Mouse (Mus musculus) spleen, adult 2 months (tissue): ENCODE measurements at regions not wholly inside any gene's neighbourhood (a gene's known extent, or its start where the extent isn't known, plus 50 kb on each side); places are given as distances from the start of the nearest gene placed in this dataset.

Experiments used
- DNase-seq, 2 experiments: peaks; one replicate each; pipeline versions ENCODE4 v3.0.0 to v3.0.0-alpha.2; 2012 to 2021; ENCODE audit warnings: low spot score in 2 of 2, low read depth in 1 of 2
- H3K27ac ChIP-seq: fragments of 200-500 bp; 2 replicates; pipeline ENCODE4 v1.5.1; 2012; ENCODE audit warnings: low read length, inconsistent platforms; ENCODE audit not compliant: insufficient read depth
- H3K27me3 ChIP-seq: fragments of 200-500 bp; 2 replicates; pipeline ENCODE4 v1.6.1; 2012; ENCODE audit warnings: mild to moderate bottlenecking, moderate library complexity, low read length, inconsistent platforms; ENCODE audit not compliant: control insufficient read depth, insufficient read depth
- H3K36me3 ChIP-seq: fragments of 200-500 bp; 2 replicates; pipeline ENCODE4 v1.6.1; 2012; ENCODE audit warnings: mild to moderate bottlenecking, low read length, inconsistent platforms; ENCODE audit not compliant: control insufficient read depth, insufficient read depth
- H3K4me1 ChIP-seq: fragments of 200-500 bp; 2 replicates; pipeline ENCODE4 v1.6.1; 2011; ENCODE audit warnings: inconsistent platforms; ENCODE audit not compliant: control insufficient read depth, insufficient read depth, insufficient read length
- H3K4me3 ChIP-seq: fragments of 200-500 bp; 2 replicates; pipeline ENCODE4 v1.5.1; 2011; ENCODE audit warnings: mild to moderate bottlenecking, inconsistent platforms; ENCODE audit not compliant: insufficient read depth, insufficient read length; ENCODE audit errors: extremely low read depth
- CTCF ChIP-seq: fragments of 200-500 bp; IDR thresholded peaks from 2 replicates; pipeline ENCODE4 v1.5.1; 2011; ENCODE audit warnings: mild to moderate bottlenecking, inconsistent platforms; ENCODE audit not compliant: insufficient read depth, insufficient read length, insufficient replicate concordance; ENCODE audit errors: extremely low read depth
- POLR2A ChIP-seq: fragments of 200-500 bp; IDR thresholded peaks from 2 replicates; pipeline ENCODE4 v1.6.1; 2011; ENCODE audit warnings: low read depth, low read length, inconsistent platforms
- WGBS: fragments of 180-500 bp; shearing (Covaris S2); methylation state at CpG from one replicate; pipeline ENCODE4 v1.1.7; 2018; 5-methylcytosine and 5-hydroxymethylcytosine counted together

DNA sequence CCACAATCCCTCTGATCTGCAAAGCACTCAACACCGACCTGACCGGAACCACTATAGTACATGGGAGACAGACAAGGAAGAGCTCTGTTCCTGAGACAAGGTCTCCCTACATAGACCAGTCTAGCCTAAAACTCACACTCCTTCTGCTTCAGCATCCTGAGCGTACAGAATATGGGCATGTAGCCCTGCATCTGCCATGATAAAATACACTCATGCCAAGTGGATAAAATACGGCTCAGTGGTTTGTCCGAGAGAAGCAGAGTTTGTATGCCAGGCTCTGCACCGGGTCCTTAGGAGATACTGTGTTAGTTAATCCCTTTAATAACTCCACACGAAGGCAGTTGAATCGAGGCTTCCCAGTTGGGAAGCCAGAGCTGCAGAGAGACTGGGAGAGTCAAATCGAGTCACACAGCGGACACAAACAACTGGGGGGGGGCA, 50.4 kb upstream of the Ubash3b start:
- H3K27ac ChIP-seq, result no peak overlapping the region
- no peak for DNase-seq
- H3K36me3 ChIP-seq, result no peaks in the 10 kb centered on the region
- H3K4me1 ChIP-seq, result peaks cover 3% of the 10 kb centered on the region; the same call in 1 of the 2 replicates
- no peaks in the 10 kb centered on the region for H3K27me3 ChIP-seq
- TF ChIP-seq POLR2A (no peak), CTCF (no peak)
- no peak overlapping the region for H3K4me3 ChIP-seq
- 83% methylated on average over 10 of the region's 10 CpGs for WGBS
